Mouse (Mus musculus) lung, adult 2 months (tissue): ENCODE data around the gene Atg4c. TPM values are rescaled to one million over a fixed set of nuclear protein-coding genes. Genes with fewer than 3 reads are reported as not detected.

Experiments used
- DNase-seq: peaks from one replicate; pipeline ENCODE4 v3.0.0; 2022
- H3K4me1 ChIP-seq: fragments of 200-500 bp; 2 replicates; pipeline ENCODE4 v1.6.1; 2011; ENCODE audit warnings: low read length; ENCODE audit not compliant: control insufficient read depth, insufficient read depth
- H3K4me3 ChIP-seq: fragments of 200-500 bp; replicated peaks from 2 replicates; pipeline ENCODE3; 2011; ENCODE audit warnings: low read depth, mild to moderate bottlenecking, control low read depth, low read length; ENCODE audit errors: extremely low read depth
- CTCF ChIP-seq: fragments of 200-500 bp; IDR thresholded peaks from 2 replicates; pipeline ENCODE4 v1.5.1; 2011; ENCODE audit warnings: mild to moderate bottlenecking, low read length, control low read depth; ENCODE audit not compliant: insufficient read depth
- POLR2A ChIP-seq: fragments of 200-500 bp; IDR thresholded peaks from 2 replicates; pipeline ENCODE4 v1.6.1; 2011; ENCODE audit warnings: low read depth, mild to moderate bottlenecking, control low read depth, low read length, borderline replicate concordance; ENCODE audit errors: extremely low read depth
- WGBS: fragments of 180-500 bp; shearing (Covaris S2); methylation state at CpG from one replicate; pipeline ENCODE4 v1.1.7; 2018; 5-methylcytosine and 5-hydroxymethylcytosine counted together
- polyA plus RNA-seq: library from polyadenylated mRNA; depleted of rRNA; stranded (reverse); fragments of >200 nt; gene quantifications from 2 replicates; pipeline ENCODE4 v1.2.3, GENCODE M21; 2012; rRNA removed

Atg4c gene
- 3.7 and 4.6 TPM in 2 replicates for polyA plus RNA-seq

GRCm38 (mm10) chr4:99193810-99194582, at the start of gene Atg4c:
Gene Atg4c (plus strand): TSS chr4:99193934.
- Histone ChIP-seq H3K4me3 (peak within 1 kb of the TSS; percentile 81), H3K4me1 (no peaks in the 10 kb centered on the region; the same call in 1 of the 2 replicates)
- DNase-seq = peak; percentile 90
- WGBS = under 1% methylated on average over 50 of the region's 50 CpGs
- TF ChIP-seq POLR2A = peak; percentile 31; the same call in 1 of the 2 replicates
- no peak for TF ChIP-seq CTCF

- WGBS = 82% methylated on average over 4 of the region's 4 CpGs
- Histone ChIP-seq H3K4me3 (no peak overlapping the region), H3K4me1 (peaks cover 9% of the 10 kb centered on the region)
- no peak for DNase-seq
- TF ChIP-seq CTCF (no peak), POLR2A (no peak)
These were observed 42.3 kb upstream of the Atg4c start for GRCm38 (mm10) chr4:99151434-99151833.

DNA sequence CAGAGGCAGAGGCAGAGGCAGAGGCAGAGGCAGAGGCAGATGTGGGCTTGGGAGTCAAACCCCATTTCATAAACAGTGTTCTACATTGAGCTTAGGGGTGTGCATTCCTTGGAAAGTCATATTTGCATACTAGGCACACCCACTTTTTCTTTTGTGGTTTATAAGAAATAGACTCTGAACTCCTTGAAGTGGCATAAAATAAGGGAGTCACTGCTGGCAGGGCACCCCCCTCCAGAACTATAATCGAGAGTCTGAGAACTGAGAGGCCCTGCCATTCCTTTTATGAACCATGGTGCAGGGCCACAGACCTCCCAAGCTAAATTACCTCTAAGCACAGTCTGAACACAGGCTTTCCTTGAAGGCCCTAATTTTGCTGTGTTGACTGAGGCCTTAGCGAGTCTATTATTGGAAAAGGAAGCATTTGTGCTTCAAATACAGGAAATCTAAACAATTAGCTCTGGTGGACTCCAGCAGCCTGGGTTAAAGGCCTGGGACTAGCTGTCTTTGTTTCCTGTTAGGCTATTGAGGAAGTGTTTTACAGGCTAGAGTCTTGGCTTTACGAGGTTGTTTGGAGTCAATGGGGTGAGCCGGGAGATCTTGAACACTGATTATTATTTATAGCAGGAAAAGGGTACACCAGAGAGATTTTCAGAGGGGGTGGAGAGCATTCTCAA, 41.7 kb upstream of the Atg4c start:
- DNase-seq = no peak
- Histone ChIP-seq H3K4me1 (peaks cover 9% of the 10 kb centered on the region), H3K4me3 (no peak overlapping the region)
- TF ChIP-seq CTCF (no peak), POLR2A (no peak)
- WGBS = 24% methylated on average over 4 of the region's 4 CpGs

DNA sequence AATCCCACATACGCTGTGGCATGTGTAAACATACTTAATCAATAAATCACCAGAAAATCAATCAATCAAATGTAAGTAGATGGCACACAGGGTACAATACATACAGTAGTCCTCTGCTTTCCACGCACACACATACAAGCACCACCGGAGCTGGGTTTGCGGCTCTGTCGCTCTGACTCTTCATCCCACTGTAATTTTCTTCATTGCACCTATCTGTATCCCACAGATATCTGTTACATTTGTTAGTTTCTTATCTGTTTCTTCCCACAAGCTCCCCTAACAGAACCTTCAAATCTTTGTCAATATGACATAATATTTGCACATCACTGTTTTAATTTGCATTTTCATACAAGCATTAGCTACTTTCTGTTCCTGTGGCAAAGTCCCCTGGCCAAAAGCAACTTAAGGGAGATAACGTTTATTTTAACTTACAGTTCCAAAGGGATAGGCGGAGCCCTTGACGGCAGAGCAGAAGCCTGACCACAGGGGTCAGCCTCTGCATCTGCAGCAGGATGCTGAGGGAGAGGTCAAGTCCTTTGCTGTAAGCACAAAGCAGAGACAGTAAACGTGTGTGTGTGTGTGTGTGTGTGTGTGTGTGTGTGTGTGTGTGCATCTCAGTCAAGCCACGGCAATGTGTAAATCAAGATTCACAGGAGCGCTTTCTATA, 37.0 kb upstream of the Atg4c start:
- 64% methylated on average over 11 of the region's 11 CpGs for WGBS
- peaks cover 8% of the 10 kb centered on the region for H3K4me1 ChIP-seq
- no peak for TF ChIP-seq POLR2A
- no peak for TF ChIP-seq CTCF
- no peak for DNase-seq
- H3K4me3 ChIP-seq = no peak overlapping the region

DNA sequence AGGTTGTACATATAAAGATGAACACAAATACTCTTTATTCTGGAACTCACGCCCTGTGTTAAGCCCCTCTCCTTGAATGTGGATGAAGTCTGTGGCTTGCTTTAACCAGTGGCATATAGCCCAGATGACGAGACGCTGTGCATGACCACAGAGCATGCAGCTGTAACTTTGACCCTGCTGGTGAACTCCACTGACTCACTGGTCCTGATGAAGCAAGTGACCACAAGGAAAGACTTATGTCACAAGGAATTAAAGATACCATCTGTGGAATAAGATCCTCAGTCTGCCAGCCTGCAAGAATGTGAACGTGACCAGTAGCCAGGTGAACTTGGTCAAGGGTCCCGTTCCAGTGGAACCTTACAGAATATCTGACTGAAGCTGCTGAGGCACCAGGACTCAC, 35.2 kb upstream of the Atg4c start:
- H3K4me3 ChIP-seq = no peak overlapping the region
- 80% methylated on average over 5 of the region's 5 CpGs for WGBS
- DNase-seq = no peak
- TF ChIP-seq CTCF (no peak), POLR2A (no peak)
- peaks cover 4% of the 10 kb centered on the region for H3K4me1 ChIP-seq

- no peak for DNase-seq
- TF ChIP-seq POLR2A (no peak), CTCF (no peak)
- whole genome bisulfite sequencing = 31% methylated on average over 3 of the region's 3 CpGs
- peaks cover 4% of the 10 kb centered on the region for H3K4me1 ChIP-seq
- H3K4me3 ChIP-seq = no peak overlapping the region
These were observed 33.3 kb upstream of the Atg4c start for GRCm38 (mm10) chr4:99160414-99160813.

GRCm38 (mm10) chr4:99160899-99161298, 32.8 kb upstream of the Atg4c start:
- TF ChIP-seq CTCF = no peak
- no peak for TF ChIP-seq POLR2A
- H3K4me3 ChIP-seq = no peak overlapping the region
- peaks cover 4% of the 10 kb centered on the region for H3K4me1 ChIP-seq
- WGBS = 78% methylated on average over 5 of the region's 5 CpGs
- DNase-seq = no peak

DNA sequence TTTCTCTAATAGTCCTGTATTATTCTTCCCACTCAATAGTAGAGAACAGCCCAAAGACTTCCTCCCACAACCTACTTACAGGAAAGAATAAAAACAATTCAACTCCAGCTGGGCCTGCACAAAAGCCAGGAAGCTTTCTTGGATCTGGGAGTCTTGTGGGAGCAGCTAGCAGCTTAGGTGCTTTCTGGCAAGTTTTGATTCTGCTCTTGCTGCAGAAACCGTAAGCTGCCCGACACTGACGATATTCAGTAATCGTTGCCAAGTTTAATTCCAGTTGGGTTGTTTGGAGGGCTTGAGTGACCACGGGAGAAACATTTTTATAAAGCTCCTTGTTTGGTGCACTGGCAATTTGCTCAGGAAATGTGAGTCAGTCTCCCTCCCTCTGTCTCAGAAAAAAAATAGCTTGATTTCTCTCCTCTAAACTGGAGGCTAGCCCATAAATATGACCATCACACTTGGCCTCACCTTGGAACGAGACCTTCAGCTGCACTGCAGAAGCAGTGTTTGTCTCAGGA, 32.2 kb upstream of the Atg4c start:
- WGBS = 12% methylated on average over 6 of the region's 6 CpGs
- TF ChIP-seq POLR2A (no peak), CTCF (no peak)
- DNase-seq = no peak
- Histone ChIP-seq H3K4me3 (no peak overlapping the region), H3K4me1 (peaks cover 4% of the 10 kb centered on the region)

- whole genome bisulfite sequencing = 43% methylated on average over 9 of the region's 9 CpGs
- no peak for TF ChIP-seq POLR2A
- no peak for TF ChIP-seq CTCF
- DNase-seq = no peak
- peaks cover 4% of the 10 kb centered on the region for H3K4me1 ChIP-seq
- H3K4me3 ChIP-seq = no peak overlapping the region
These were observed 30.7 kb upstream of the Atg4c start for GRCm38 (mm10) chr4:99163001-99163400.
